Mouse (Mus musculus): Measurements from ENCODE around the gene Hunk.

Gene Hunk

DNA sequence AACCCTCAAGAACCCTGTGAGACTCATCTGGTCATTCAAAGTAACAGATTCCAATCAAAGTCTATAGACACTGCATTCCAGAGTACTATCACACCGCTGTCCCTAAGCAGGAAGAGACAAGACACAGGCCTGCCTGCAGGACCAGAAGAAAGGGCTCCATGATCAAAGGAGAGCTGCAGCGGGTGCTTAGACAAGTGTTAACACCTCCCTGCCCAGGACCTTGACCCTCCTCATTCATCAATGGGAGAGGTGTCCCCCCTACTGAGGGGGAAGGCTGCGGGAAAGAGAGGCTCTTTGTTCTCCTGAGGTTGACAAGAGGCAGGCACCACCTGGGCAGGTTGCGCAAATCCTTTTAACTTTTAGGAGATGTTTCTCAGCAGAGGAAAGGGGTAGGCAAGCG, 51.5 kb downstream of the Hunk start:
- no peak for DNase-seq (ENCODE audit: low read depth)

DNA sequence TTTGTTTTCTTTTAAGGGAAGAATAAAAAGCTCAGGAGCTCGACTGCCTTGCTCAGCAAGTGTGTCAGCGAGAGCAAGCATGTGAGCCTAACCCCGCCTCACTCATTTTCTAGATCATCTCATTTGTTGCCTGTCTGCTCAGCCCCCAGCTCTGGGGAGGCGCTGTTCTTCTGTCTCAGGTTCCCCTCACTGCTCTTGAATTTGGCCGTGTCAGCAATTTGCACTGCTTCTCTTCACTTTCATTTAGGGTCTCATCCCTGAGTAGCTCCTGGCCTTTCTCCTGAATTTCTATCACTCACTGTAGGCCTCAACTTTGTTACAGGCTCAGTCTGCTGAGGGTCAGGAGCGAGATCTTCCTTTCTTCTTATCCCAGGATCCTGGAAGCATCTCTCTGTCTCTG, 53.7 kb downstream of the Hunk start:
- no peak for DNase-seq (ENCODE audit: low read depth)

DNA sequence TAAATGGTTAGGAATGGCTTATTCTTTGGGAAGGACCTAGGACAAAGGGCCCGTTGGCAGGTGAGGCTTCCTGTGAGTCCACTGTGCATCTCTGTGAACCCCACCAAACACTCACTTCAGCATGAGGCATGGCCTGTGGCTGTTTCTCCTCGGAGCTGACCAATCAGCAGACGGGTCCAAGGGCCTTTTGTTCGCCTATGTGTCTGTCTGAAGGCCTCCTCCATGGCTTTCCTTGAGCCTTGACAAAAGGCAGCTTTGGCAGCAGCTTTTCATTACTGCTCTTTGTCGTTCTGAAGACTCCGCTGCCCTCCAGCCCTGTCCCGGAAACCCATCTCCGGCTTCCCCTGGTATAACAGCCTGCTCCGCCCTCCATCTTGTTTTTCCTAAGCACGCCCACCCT, 54.8 kb downstream of the Hunk start:
- DNase-seq (ENCODE audit: low read depth), result no peak

DNA sequence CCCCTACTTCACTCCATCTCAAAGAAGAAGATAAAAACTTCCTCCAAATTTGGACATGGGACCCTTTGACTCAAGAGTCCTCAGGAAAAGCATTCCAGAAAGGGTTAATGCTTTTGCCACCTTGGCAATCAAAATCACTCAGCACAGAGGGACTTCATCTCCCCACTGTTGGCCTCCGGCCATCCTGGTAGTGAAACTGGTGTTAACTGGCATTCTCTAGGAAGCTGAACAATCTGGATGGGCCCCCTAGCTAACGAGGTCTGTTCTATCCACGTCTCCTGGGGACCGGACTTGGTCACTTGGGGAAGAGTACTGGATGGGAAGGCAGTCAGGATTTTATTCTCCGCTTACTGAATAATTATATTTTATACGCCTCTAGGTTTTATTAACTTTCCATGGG, 57.2 kb downstream of the Hunk start:
- no peak for DNase-seq (ENCODE audit: low read depth)

DNA sequence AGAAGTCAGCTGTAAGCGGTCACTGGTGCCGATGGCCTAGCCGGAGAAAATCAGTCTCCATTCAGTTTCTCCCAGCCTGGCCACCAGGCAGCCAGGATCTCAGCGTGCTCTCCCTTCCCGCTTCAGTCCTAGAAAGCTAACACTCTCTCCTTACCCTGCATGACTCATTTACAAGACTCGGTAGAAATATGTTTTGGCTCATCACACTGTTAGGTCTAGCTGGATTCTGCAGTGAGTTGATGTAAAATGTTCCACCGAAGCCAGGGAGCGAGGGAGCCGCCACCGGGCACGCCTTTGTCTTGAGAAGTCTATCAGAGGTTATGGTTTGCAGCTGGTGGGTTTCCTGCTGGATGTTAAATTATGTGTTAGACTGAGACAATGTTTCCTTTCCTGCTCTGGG, 67.4 kb downstream of the Hunk start:
- peak; percentile 24 for DNase-seq (ENCODE audit: low read depth)

DNA sequence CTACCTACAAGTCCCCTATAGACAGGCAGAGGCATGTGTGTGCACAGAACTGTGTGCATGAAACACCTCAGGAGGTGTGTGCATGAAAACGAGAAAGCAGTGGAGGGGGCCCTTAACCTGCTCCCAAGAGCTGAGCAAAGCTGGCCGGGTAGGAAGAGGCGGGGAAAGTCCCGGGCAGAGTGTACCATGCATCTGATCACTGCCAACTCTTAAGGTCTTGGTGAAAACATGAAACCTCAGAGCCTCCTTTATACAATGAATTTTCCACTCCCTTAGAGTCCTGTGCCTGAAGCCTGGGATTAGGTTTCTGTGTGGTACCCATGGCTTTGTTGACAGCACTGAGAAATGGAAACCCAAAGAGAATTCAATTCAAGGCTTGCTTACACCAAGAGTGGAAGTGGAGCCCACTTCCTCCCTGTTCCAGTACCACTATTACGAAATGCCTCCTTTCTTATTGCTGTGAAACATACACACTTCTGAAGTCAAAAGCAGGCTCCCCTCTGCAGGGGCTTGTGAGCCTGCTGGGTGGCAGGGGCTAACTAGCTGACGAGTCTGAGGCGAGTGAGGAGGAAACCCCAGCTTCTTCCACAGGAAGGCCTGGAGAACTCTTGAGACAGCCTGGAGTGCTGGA, 70.8 kb downstream of the Hunk start:
- no peak for DNase-seq (ENCODE audit: low read depth)

DNA sequence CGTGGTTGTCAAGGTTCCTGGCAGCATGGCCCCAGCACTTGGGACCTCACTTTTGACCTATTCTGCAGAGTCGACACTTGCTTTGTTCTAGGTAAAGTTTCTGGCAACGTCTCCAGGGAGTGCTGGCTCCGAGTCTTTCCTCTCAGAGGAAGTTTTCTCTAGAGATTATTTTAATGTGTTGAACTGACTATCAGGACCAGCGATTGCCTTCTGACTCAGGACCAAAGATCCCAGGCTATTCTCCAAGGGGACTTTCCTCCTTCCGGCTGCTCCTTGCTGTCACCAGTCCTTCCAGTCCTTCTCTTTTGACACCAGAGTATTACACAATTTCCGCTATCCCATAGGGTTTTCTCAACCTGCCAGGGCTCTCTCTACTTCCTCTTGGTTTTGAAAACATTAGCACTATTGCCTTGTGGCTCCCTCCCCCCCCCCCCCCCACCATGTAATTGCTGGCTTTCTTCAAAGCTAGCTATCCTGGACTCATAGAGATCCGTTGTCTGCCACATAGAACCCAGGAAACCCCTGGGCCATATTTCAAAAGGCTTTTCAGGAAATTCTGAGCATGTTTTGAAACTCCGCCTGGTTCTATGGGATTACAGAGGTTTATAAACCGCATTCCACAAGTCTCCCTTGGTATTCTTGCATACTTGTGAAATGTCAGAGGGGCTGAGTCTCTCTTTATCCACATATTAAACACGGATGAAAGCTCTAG, 73.2 kb downstream of the Hunk start:
- peak; percentile 5 for DNase-seq (ENCODE audit: low read depth)

DNA sequence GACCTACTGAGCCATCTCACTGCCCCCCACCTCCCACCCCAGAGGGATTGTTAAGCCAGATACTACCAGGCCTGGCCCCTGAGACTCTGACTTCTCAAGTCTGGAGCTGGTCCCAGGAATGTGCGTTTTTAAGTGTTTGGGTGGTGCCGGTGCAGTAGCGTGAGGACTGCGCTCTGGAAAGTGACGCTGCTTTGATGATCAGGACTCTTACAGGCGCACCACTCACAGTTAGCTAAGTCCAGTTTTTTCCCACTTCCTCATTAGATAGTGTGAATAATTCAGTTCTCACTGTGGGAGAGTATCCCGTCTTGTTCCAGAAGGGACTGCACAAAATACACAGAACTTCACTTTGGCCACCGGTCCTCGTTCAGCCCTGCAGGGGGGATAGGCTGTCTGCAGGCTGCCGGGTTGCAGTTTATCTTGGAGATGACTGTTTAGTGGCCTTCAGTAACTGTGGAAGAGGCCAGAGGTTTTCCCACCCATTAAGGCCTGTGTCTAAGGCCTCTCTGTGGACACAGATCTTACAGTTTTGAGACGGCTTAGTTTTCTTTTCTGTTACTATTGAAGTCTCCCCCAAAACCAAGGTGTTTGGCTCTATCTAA, 75.6 kb downstream of the Hunk start:
- DNase-seq (ENCODE audit: low read depth), result no peak

DNA sequence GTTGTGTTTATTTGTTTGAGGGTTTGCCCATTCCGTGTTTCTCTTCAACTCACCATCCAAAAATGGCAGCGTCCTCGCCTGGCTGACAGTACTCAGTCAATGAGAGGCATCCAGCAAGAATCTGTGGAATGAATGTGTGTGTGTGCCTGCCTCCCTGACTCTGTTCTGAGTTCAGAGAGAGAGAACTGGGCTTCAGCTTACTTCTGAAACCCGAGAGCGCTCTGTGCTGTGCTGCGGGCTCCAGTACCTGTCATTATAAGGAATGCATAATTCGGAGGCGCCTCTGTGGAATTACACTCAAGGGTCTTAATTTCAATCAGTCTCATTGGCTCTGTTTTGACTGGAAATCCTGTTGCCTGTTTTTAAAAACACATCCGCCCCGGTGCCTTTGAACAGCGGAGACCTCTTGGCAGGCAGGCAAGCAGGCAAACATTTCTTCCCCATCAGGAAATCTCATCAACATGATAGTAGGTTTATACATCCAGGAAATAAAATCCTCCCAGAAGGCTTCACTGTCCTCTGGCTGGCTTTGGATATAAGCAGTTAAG, 77.0 kb downstream of the Hunk start:
- DNase-seq (ENCODE audit: low read depth), result no peak

DNA sequence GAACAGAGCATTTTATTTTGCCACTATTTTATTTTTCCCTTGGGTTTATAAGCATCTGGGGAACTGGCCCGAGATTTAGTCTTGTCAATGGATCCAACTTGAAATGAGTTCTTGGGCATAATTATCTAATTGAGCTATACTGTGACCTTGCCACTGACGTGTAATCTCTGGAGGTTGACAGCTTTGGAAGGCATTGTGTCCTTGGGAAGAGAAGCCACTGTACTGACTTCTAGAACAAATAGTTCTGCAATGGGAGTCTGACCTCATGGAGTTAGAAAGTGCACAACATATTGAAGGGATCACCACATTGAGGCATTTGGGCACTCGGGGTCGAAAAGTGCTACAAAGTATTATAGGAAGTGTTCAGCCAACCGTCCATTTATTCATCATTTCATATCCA, 79.3 kb downstream of the Hunk start:
- no peak for DNase-seq (ENCODE audit: low read depth)

DNA sequence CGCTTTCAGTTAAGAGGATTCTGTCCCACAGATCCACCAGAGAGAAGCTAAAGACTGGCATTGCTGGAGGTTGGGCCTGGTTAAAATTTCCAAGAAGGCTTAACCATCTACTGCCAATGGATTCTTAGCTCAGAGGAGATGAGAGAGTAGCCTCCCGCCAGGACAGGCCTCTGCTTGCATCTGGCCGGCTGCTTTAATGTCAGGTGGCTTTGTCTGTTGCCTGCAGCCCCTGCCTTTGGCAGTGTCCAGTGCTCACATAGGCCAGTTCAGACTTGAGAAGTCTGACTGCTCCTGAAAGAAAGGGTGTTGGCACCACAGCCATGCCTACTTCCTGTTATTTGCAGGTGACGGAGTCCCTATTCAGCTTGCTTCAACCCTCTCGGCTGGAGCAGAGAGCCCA, 82.5 kb downstream of the Hunk start:
- DNase-seq (ENCODE audit: low read depth), result no peak

DNA sequence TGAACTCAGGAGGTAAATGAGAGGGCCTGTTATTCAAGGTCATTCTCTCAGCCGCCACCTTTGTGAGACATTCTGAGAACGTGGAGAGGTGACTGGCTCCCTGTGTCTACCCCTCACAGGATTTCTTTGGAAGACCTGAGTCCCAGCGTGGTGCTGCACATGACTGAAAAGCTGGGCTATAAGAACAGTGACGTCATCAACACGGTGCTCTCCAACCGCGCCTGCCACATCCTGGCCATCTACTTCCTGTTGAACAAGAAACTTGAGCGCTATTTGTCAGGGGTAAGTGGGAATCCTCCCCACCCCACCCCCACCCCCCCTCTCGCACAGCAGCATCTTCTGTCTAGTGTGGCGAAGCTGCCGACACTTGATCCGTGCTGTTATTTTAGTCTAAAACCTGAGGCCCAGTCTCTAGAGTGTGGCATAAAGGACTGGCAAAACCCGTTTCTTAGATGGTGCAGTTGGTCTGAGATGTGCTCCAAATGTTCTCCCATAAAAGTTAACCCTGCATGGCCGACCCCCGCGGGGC, 90.0 kb downstream of the Hunk start:
- no peak for DNase-seq (ENCODE audit: low read depth)

DNA sequence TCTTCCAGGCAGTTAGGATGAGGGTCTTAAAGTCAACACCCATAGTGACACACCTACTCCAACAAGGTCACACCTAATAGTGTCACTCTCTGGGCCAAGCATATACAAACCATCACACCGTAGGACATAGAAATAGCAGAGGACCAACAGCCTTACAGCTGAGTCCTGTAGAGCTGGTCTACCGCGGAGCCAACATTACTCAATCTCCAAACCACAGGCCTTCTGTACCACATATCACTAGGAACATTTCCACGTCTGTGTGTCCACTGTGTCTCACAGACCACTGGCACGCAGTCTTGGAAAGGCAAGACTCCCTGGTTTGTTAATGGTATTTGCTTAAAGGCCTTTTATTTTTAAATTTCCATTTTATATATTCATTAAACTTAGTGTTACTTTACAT, 95.8 kb downstream of the Hunk start:
- no peak for DNase-seq (ENCODE audit: low read depth)

DNA sequence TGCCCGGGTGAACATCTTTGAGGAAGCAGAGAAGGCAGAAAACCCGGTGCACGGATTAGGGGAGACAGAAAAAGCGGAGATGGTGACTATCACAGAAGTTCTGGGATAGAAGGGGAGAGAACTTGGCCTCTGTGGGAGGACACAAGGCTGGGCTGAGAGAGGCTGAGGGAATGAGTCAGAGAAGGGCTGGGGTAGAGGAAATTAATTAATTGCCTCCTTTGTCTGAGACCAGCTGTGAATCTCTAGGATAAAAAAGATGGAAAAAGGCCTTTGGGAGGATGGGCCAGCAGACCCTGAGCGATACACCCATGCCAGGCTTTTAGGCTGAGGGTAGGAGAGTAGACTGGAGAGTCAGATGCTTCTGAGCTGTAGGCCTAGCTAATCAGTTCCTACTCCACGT, 97.5 kb downstream of the Hunk start:
- DNase-seq (ENCODE audit: low read depth), result no peak

DNA sequence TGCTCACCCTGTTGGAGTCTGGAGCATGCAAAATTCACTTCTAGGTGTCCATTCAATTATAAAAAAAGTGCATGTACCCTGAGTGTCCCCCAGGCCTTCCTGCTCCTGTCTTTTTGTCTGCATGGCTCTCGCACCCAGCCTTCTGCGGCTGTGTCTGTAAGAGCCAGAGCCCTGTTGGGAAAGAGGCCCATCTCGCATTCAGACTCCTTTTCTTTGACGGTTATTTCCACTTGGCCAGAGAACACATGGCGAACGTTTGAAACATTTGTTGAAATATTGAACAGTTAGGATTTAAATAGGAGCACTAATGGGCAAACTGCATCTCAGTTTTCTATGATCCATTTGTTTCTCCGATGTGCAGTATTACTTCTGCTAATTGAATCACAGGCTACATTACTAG, 99.3 kb downstream of the Hunk start:
- no peak for DNase-seq (ENCODE audit: low read depth)

DNA sequence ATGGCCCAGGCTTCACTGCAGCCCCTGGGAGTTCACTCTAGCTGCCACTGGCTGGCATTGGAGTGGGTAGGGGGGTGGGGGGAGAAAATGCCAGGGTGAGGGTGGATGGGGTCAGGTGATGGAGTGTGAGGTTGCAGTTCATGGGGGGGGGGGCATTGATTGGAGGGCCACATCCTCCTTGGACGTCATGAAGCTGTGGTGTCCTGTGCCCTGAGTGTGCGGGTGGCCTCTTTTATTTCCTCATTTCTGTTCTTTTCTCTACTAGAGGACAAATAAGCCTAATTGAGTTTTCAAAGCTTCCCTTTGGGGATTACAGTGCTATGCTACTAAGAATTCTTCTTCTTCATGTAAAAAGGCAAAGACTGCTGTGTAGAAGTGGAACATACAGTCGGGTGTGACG, 99.8 kb downstream of the Hunk start:
- DNase-seq (ENCODE audit: low read depth), result no peak

DNA sequence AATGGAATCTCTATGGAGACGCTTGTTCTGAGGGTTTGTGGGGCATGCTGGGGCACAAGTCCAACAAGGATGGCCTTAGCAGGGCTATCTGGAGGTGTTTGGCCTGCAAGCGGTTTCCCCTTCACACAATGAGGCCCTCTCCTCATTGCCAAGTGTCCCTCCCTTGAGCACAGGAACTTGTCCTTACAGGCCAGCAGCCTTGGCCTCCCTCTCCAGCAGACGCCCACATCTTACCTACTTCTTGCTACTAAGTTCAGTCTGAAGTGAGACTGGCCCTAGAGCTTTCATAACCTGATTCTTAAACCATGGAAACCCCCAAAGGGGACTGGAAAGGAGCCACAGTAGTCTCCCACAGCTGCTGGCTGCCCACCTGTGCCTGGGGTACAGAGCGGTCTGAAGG, 104.3 kb downstream of the Hunk start:
- DNase-seq (ENCODE audit: low read depth), result no peak

DNA sequence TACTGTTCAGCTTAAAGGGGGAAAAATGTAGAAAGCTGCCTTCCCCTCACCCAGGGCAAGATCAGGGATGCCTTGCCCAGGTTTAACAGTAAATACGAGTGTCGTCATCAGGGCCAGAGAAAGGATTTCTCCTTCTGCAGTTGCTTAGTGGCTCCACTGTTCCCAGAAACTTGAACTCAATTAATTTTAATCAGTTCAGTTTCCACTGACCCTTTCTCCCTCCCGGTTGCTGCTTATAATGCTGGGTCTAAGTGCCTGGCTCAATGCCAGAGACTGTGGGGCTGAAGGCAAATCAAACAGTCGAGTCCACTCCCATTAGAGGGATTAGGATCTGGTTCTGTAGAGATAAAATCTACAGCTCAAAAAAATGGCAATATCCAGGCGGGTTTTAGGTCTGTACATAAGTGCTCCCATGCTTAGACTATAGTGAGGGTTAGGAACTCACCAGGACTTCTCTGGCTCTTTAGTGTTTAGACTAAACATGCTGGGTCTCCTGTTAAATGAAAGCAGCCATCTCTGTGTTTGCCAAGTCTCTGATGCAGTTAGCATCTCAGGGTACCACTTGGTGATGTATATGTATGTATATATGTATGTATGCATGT, 106.2 kb downstream of the Hunk start:
- no peak for DNase-seq (ENCODE audit: low read depth)

DNA sequence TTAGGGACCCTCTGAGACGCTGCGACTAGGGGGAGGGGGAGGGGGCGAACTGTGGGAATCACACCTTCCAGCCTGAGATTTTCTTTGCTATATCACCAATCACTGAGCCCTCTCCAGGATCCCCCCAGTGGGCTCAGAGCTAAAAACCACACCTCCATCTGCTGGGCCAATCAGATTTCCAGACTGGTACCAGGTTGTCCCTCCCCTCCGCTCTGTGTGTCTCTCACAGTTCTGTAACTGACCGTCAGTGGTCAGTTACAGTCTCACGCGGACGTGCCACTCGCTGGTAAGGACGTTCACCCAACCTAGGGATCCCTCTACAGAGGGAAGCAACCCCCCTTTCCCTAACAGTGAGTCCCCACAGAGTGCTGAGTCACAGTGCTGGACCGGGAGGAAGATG, 111.1 kb downstream of the Hunk start:
- no peak for DNase-seq (ENCODE audit: low read depth)

DNA sequence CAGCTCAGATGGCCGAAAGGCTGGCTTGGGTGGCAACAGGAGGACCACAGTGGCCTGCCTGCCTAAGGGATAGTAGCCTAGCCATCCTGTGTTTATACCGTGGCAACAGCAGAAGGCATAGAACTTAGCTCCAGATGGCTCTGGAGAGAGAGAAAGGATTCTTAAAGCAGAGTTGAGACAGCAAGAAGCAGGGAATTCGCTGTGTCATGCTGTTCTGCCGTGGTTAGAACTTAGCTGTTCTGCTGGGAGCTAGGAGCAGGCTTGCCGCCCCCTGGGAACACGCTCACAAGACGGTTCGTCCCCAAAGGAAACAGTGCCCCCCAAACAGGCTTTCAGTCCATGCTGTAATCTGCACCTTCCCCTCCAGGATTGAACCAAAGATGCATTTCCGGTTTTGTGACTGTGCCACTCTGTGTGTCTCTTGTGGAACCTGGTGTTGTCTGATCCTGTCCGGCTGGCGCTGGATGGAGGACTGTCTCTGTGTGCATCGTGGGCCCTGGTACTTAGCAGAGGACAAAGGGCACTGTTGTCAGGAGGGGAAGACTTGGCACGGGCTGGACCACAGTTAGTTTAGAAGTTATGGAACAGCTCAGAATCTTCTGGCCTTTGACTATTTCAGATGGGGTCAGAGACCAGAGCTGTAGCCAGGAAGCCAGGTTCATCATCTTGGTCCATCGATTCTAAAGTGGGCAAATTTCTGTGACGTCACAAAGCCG, 112.1 kb downstream of the Hunk start:
- DNase-seq (ENCODE audit: low read depth), result no peak

DNA sequence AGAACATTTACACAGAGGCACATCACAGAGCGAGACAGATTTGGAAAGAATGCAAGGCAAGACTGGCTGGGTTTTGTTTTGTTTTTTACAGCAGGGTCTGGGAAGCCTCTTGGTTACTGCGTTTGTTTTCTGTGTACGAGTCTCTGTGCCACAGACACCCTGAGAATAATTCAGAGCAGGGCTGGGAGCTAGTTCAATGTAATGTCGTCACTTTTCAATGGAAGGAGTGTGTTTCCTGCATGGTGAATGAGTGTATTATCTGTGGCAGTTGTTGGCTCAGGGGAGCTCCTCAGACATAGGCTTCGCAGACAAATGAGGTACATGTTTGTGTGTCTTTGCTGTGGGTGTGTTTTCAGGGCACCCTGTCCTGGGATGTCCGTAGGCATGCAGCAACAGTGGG, 115.0 kb downstream of the Hunk start:
- DNase-seq (ENCODE audit: low read depth), result no peak

DNA sequence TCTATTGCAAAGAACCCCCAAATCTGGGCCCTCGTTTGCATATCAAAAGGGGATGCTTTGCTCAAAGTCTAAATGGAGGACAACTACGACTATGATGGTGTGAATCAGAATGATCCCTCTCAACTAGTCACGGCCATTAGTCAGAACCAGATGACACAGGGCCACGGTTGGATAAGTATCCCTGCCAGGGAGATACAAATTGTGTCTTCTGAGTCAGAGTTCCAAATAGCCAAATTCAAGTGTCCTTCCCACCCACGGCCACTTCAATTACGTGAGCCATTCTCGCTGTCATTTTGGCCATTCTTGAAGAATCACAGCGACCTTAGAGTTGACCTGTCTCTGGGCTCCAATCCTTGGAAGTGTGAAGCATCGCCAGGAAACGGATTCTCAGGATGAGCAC, 119.4 kb downstream of the Hunk start:
- DNase-seq (ENCODE audit: low read depth), result no peak

Data from NIH3T3 (cell line).